Mouse (Mus musculus): ENCODE measurements around the gene Cd5. TPM values are rescaled to one million over a fixed set of nuclear protein-coding genes. Genes with fewer than 3 reads are reported as not detected.

The Cd5 gene
- total and polyA plus RNA-seq, 2 experiments, result 0.28 to 0.49 TPM

DNA sequence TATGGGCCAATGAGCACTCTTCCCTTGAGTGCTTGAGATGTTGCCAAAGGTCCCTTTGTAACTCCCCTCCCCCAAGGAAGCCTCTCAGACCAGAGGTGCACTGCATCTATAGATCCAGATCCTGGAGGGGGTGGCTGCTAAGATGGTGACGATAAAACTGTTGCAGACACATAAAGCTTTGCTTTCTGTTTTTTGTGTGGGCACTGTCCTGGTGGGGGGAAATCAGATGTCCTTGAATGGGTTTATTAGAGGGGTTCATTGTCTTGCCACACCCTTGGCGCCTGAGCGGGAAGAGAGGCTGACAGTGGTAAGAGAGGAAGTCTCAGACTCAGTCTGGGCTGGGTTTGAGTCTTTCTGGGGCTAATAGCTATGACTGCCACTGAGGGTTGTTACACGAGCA is 44.4 kb upstream of the Cd5 start:
- 81% methylated on average over 4 of the region's 4 CpGs for WGBS
- H3K79me2 ChIP-seq (ENCODE audit: control insufficient read depth, insufficient read depth, low read length), result no peaks in the 10 kb centered on the region
- no peaks in the 10 kb centered on the region for H3K27me3 ChIP-seq (ENCODE audit: control insufficient read depth, insufficient read depth, low read length)
- no peaks in the 10 kb centered on the region for H3K36me3 ChIP-seq (ENCODE audit: control insufficient read depth, insufficient read depth, low read length)
- H3K9ac ChIP-seq (ENCODE audit: low read depth, low read length), result no peak overlapping the region
- no peak for DNase-seq (ENCODE audit: extremely low read depth, low read depth, low spot score)
- H3K27ac ChIP-seq (replicated peaks; ENCODE audit: insufficient read depth, low read depth, low read length), result no peak overlapping the region
- H3K4me1 ChIP-seq (ENCODE audit: control insufficient read depth, insufficient read depth, low read length), result no peaks in the 10 kb centered on the region
- TF ChIP-seq CTCF (IDR thresholded peaks at IDR 0.05; ENCODE audit: low read depth, low read length), result no peak
- TF ChIP-seq POLR2A (IDR thresholded peaks at IDR 0.05; ENCODE audit: extremely low read depth, insufficient read depth, low read length), result no peak
- no peak overlapping the region for H3K4me3 ChIP-seq (ENCODE audit: insufficient read depth, low read depth, low read length)

DNA sequence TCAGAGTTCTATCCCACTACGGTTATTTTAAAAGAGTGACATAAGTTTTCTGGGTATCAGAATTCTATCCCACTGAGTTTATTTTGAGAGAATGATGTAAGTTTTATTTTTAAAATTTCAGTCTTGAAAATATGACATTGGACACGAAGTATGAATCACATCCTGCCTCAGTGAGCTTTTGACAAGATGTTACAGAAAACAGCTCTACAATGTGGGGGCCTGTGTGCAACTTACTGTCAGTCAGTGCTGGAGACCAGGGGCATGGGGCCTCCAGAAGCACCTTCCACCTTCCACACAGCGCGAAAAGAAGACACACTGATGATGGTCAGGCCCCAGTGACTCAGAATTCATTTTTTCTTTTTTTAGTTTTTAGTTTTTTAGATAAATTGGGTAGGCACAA is 42.8 kb upstream of the Cd5 start:
- no peak for TF ChIP-seq CTCF (IDR thresholded peaks at IDR 0.05; ENCODE audit: low read depth, low read length)
- TF ChIP-seq POLR2A (IDR thresholded peaks at IDR 0.05; ENCODE audit: extremely low read depth, insufficient read depth, low read length), result no peak
- no peak overlapping the region for H3K4me3 ChIP-seq (ENCODE audit: insufficient read depth, low read depth, low read length)
- no peaks in the 10 kb centered on the region for H3K27me3 ChIP-seq (ENCODE audit: control insufficient read depth, insufficient read depth, low read length)
- H3K36me3 ChIP-seq (ENCODE audit: control insufficient read depth, insufficient read depth, low read length), result no peaks in the 10 kb centered on the region
- no peak overlapping the region for H3K9ac ChIP-seq (ENCODE audit: low read depth, low read length)
- 77% methylated on average over 4 of the region's 4 CpGs for WGBS
- no peak for DNase-seq (ENCODE audit: extremely low read depth, low read depth, low spot score)
- H3K4me1 ChIP-seq (ENCODE audit: control insufficient read depth, insufficient read depth, low read length), result no peaks in the 10 kb centered on the region
- no peaks in the 10 kb centered on the region for H3K79me2 ChIP-seq (ENCODE audit: control insufficient read depth, insufficient read depth, low read length)
- H3K27ac ChIP-seq (replicated peaks; ENCODE audit: insufficient read depth, low read depth, low read length), result no peak overlapping the region

- H3K36me3 ChIP-seq (ENCODE audit: control insufficient read depth, insufficient read depth, low read length), result no peaks in the 10 kb centered on the region
- DNase-seq (ENCODE audit: extremely low read depth, low read depth, low spot score), result no peak
- no peaks in the 10 kb centered on the region for H3K4me1 ChIP-seq (ENCODE audit: control insufficient read depth, insufficient read depth, low read length)
- TF ChIP-seq CTCF (IDR thresholded peaks at IDR 0.05; ENCODE audit: low read depth, low read length), result no peak
- TF ChIP-seq POLR2A (IDR thresholded peaks at IDR 0.05; ENCODE audit: extremely low read depth, insufficient read depth, low read length), result no peak
- no peaks in the 10 kb centered on the region for H3K27me3 ChIP-seq (ENCODE audit: control insufficient read depth, insufficient read depth, low read length)
- no peak overlapping the region for H3K27ac ChIP-seq (replicated peaks; ENCODE audit: insufficient read depth, low read depth, low read length)
- no peak overlapping the region for H3K9ac ChIP-seq (ENCODE audit: low read depth, low read length)
- no peak overlapping the region for H3K4me3 ChIP-seq (ENCODE audit: insufficient read depth, low read depth, low read length)
- 83% methylated on average over 4 of the region's 4 CpGs for WGBS
- no peaks in the 10 kb centered on the region for H3K79me2 ChIP-seq (ENCODE audit: control insufficient read depth, insufficient read depth, low read length)
Measured at GRCm38 (mm10) chr19:10776906-10777305, 38.1 kb upstream of the Cd5 start.

DNA sequence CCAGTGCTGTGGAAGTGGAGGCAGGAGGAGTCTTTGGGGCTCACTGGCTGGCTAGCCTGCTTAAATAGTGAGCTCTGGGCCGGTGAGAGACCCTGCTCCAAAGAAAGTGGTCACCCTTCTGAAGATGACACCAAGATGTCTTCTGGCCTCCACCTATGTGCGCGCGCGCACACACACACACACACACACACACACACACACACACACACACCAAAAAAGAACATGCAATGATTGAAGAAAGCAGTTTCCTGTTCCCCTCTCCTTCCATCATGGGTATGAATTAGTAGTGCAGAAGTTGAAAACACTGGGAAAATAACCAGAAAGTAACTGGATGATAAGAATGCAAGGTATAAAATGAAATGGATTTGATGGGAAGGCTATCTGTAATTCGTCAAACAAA is 35.3 kb upstream of the Cd5 start:
- no peaks in the 10 kb centered on the region for H3K36me3 ChIP-seq (ENCODE audit: control insufficient read depth, insufficient read depth, low read length)
- no peaks in the 10 kb centered on the region for H3K79me2 ChIP-seq (ENCODE audit: control insufficient read depth, insufficient read depth, low read length)
- no peak for TF ChIP-seq POLR2A (IDR thresholded peaks at IDR 0.05; ENCODE audit: extremely low read depth, insufficient read depth, low read length)
- no peak for TF ChIP-seq CTCF (IDR thresholded peaks at IDR 0.05; ENCODE audit: low read depth, low read length)
- WGBS, result 99% methylated on average over 6 of the region's 6 CpGs
- no peaks in the 10 kb centered on the region for H3K27me3 ChIP-seq (ENCODE audit: control insufficient read depth, insufficient read depth, low read length)
- no peak overlapping the region for H3K27ac ChIP-seq (replicated peaks; ENCODE audit: insufficient read depth, low read depth, low read length)
- H3K9ac ChIP-seq (ENCODE audit: low read depth, low read length), result no peak overlapping the region
- H3K4me1 ChIP-seq (ENCODE audit: control insufficient read depth, insufficient read depth, low read length), result no peaks in the 10 kb centered on the region
- H3K4me3 ChIP-seq (ENCODE audit: insufficient read depth, low read depth, low read length), result no peak overlapping the region
- no peak for DNase-seq (ENCODE audit: extremely low read depth, low read depth, low spot score)

DNA sequence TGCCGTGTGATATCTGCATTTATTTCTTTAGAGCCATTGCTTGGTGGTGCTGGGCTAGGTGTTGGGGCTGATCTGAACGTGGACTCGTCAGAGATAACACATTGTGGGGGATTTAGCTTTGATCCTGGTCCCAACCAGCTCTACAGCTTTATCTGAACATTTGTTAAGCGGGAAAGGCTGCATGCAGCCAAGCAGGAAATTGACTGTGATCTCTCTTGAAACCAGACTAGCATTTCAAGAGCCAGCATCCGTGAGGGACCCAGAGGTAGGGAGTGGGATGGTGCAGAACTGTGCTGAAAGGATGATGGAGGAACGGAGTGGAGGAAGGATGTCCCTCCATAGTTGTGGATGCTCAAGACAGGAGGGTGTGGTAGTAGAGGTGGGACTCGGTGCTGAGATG is 34.6 kb upstream of the Cd5 start:
- Histone ChIP-seq H3K36me3 (ENCODE audit: control insufficient read depth, insufficient read depth, low read length) (no peaks in the 10 kb centered on the region), H3K27ac (replicated peaks; ENCODE audit: insufficient read depth, low read depth, low read length) (no peak overlapping the region), H3K4me1 (ENCODE audit: control insufficient read depth, insufficient read depth, low read length) (no peaks in the 10 kb centered on the region), H3K4me3 (ENCODE audit: insufficient read depth, low read depth, low read length) (no peak overlapping the region), H3K9ac (ENCODE audit: low read depth, low read length) (no peak overlapping the region), H3K79me2 (ENCODE audit: control insufficient read depth, insufficient read depth, low read length) (no peaks in the 10 kb centered on the region), H3K27me3 (ENCODE audit: control insufficient read depth, insufficient read depth, low read length) (no peaks in the 10 kb centered on the region)
- TF ChIP-seq POLR2A (IDR thresholded peaks at IDR 0.05; ENCODE audit: extremely low read depth, insufficient read depth, low read length) (no peak), CTCF (IDR thresholded peaks at IDR 0.05; ENCODE audit: low read depth, low read length) (no peak)
- DNase-seq (ENCODE audit: extremely low read depth, low read depth, low spot score), result no peak
- WGBS, result 74% methylated on average over 7 of the region's 7 CpGs

DNA sequence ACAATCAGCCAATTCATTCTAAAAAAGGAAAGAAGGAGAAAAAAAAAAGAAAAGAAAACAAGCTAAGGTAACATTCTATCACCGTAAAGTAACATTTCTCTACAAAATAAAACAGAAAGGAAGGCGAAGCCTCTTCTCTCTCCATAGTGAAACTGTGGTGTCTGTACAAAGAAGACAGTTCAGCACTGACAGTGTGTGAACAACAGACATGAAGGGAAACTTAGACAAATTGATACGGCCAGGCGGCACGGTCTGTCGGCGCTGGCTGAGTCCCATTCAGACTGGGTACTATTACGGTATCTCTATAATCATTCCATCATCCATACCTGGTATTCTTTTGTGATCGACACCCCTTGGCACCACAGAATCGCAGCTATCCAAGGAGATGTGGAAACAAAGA is 34.1 kb upstream of the Cd5 start:
- no peak overlapping the region for H3K9ac ChIP-seq (ENCODE audit: low read depth, low read length)
- TF ChIP-seq CTCF (IDR thresholded peaks at IDR 0.05; ENCODE audit: low read depth, low read length), result no peak
- no peak overlapping the region for H3K4me3 ChIP-seq (ENCODE audit: insufficient read depth, low read depth, low read length)
- no peaks in the 10 kb centered on the region for H3K27me3 ChIP-seq (ENCODE audit: control insufficient read depth, insufficient read depth, low read length)
- H3K4me1 ChIP-seq (ENCODE audit: control insufficient read depth, insufficient read depth, low read length), result no peaks in the 10 kb centered on the region
- H3K27ac ChIP-seq (replicated peaks; ENCODE audit: insufficient read depth, low read depth, low read length), result no peak overlapping the region
- 93% methylated on average over 10 of the region's 10 CpGs for WGBS
- no peaks in the 10 kb centered on the region for H3K36me3 ChIP-seq (ENCODE audit: control insufficient read depth, insufficient read depth, low read length)
- no peaks in the 10 kb centered on the region for H3K79me2 ChIP-seq (ENCODE audit: control insufficient read depth, insufficient read depth, low read length)
- no peak for DNase-seq (ENCODE audit: extremely low read depth, low read depth, low spot score)
